Mouse (Mus musculus): Measurements from ENCODE around the gene Zc3h12c. TPM values are rescaled to one million over a fixed set of nuclear protein-coding genes. Genes with fewer than 3 reads are reported as not detected.

Zc3h12c gene
- total RNA-seq, 1 experiment from 2014 or later = 11.0 TPM

GRCm38 (mm10) chr9:52125225-52125624 is 43.1 kb downstream of the Zc3h12c start:
- no peak for ATAC-seq (replicated peaks in 1 of 2; ENCODE audit: insufficient read depth in 1 of 2, low FRiP score in 2 of 2, low TSS enrichment in 1 of 2, low read depth in 1 of 2, poor library complexity in 2 of 2, severe bottlenecking in 2 of 2)

- ATAC-seq (replicated peaks in 1 of 2; ENCODE audit: insufficient read depth in 1 of 2, low FRiP score in 2 of 2, low TSS enrichment in 1 of 2, low read depth in 1 of 2, poor library complexity in 2 of 2, severe bottlenecking in 2 of 2) = no peak
Observed at GRCm38 (mm10) chr9:52119212-52119611, 49.2 kb downstream of the Zc3h12c start.

GRCm38 (mm10) chr9:52113091-52113490 is 55.3 kb downstream of the Zc3h12c start:
- no peak for ATAC-seq (replicated peaks in 1 of 2; ENCODE audit: insufficient read depth in 1 of 2, low FRiP score in 2 of 2, low TSS enrichment in 1 of 2, low read depth in 1 of 2, poor library complexity in 2 of 2, severe bottlenecking in 2 of 2)

GRCm38 (mm10) chr9:52110738-52111137 is 57.6 kb downstream of the Zc3h12c start:
- ATAC-seq (replicated peaks in 1 of 2; ENCODE audit: insufficient read depth in 1 of 2, low FRiP score in 2 of 2, low TSS enrichment in 1 of 2, low read depth in 1 of 2, poor library complexity in 2 of 2, severe bottlenecking in 2 of 2) = no peak

- no peak for ATAC-seq (replicated peaks in 1 of 2; ENCODE audit: insufficient read depth in 1 of 2, low FRiP score in 2 of 2, low TSS enrichment in 1 of 2, low read depth in 1 of 2, poor library complexity in 2 of 2, severe bottlenecking in 2 of 2)
Observed at GRCm38 (mm10) chr9:52107161-52107560, 61.2 kb downstream of the Zc3h12c start.

- ATAC-seq (replicated peaks in 1 of 2; ENCODE audit: insufficient read depth in 1 of 2, low FRiP score in 2 of 2, low TSS enrichment in 1 of 2, low read depth in 1 of 2, poor library complexity in 2 of 2, severe bottlenecking in 2 of 2) = no peak
Observed at GRCm38 (mm10) chr9:52105423-52105822, 62.9 kb downstream of the Zc3h12c start.

GRCm38 (mm10) chr9:52104225-52104615 is 64.2 kb downstream of the Zc3h12c start:
- no peak for ATAC-seq (replicated peaks in 1 of 2; ENCODE audit: insufficient read depth in 1 of 2, low FRiP score in 2 of 2, low TSS enrichment in 1 of 2, low read depth in 1 of 2, poor library complexity in 2 of 2, severe bottlenecking in 2 of 2)

- no peak for ATAC-seq (replicated peaks in 1 of 2; ENCODE audit: insufficient read depth in 1 of 2, low FRiP score in 2 of 2, low TSS enrichment in 1 of 2, low read depth in 1 of 2, poor library complexity in 2 of 2, severe bottlenecking in 2 of 2)
Observed at GRCm38 (mm10) chr9:52103448-52104224, 64.7 kb downstream of the Zc3h12c start.

- ATAC-seq (replicated peaks in 1 of 2; ENCODE audit: insufficient read depth in 1 of 2, low FRiP score in 2 of 2, low TSS enrichment in 1 of 2, low read depth in 1 of 2, poor library complexity in 2 of 2, severe bottlenecking in 2 of 2) = no peak
Observed at GRCm38 (mm10) chr9:52102060-52102844, 66.1 kb downstream of the Zc3h12c start.

GRCm38 (mm10) chr9:52100426-52100825 is 67.9 kb downstream of the Zc3h12c start:
- no peak for ATAC-seq (replicated peaks in 1 of 2; ENCODE audit: insufficient read depth in 1 of 2, low FRiP score in 2 of 2, low TSS enrichment in 1 of 2, low read depth in 1 of 2, poor library complexity in 2 of 2, severe bottlenecking in 2 of 2)

- peak; percentile 69 to 84 for ATAC-seq (replicated peaks in 1 of 2; ENCODE audit: insufficient read depth in 1 of 2, low FRiP score in 2 of 2, low TSS enrichment in 1 of 2, low read depth in 1 of 2, poor library complexity in 2 of 2, severe bottlenecking in 2 of 2)
Observed at GRCm38 (mm10) chr9:52098600-52098999, 69.8 kb downstream of the Zc3h12c start.

GRCm38 (mm10) chr9:52097386-52097785 is 71.0 kb downstream of the Zc3h12c start:
- no peak for ATAC-seq (replicated peaks in 1 of 2; ENCODE audit: insufficient read depth in 1 of 2, low FRiP score in 2 of 2, low TSS enrichment in 1 of 2, low read depth in 1 of 2, poor library complexity in 2 of 2, severe bottlenecking in 2 of 2)

GRCm38 (mm10) chr9:52095666-52096065 is 72.7 kb downstream of the Zc3h12c start:
- ATAC-seq (replicated peaks in 1 of 2; ENCODE audit: insufficient read depth in 1 of 2, low FRiP score in 2 of 2, low TSS enrichment in 1 of 2, low read depth in 1 of 2, poor library complexity in 2 of 2, severe bottlenecking in 2 of 2) = no peak; a peak in 1 of 4 replicates

- no peak for ATAC-seq (replicated peaks in 1 of 2; ENCODE audit: insufficient read depth in 1 of 2, low FRiP score in 2 of 2, low TSS enrichment in 1 of 2, low read depth in 1 of 2, poor library complexity in 2 of 2, severe bottlenecking in 2 of 2)
Observed at GRCm38 (mm10) chr9:52094471-52094980, 73.8 kb downstream of the Zc3h12c start.

GRCm38 (mm10) chr9:52094016-52094415 is 74.4 kb downstream of the Zc3h12c start:
- ATAC-seq (replicated peaks in 1 of 2; ENCODE audit: insufficient read depth in 1 of 2, low FRiP score in 2 of 2, low TSS enrichment in 1 of 2, low read depth in 1 of 2, poor library complexity in 2 of 2, severe bottlenecking in 2 of 2) = no peak

GRCm38 (mm10) chr9:52093108-52093507 is 75.3 kb downstream of the Zc3h12c start:
- ATAC-seq (replicated peaks in 1 of 2; ENCODE audit: insufficient read depth in 1 of 2, low FRiP score in 2 of 2, low TSS enrichment in 1 of 2, low read depth in 1 of 2, poor library complexity in 2 of 2, severe bottlenecking in 2 of 2) = no peak

GRCm38 (mm10) chr9:52092311-52092710 is 76.1 kb downstream of the Zc3h12c start:
- ATAC-seq (replicated peaks in 1 of 2; ENCODE audit: insufficient read depth in 1 of 2, low FRiP score in 2 of 2, low TSS enrichment in 1 of 2, low read depth in 1 of 2, poor library complexity in 2 of 2, severe bottlenecking in 2 of 2) = no peak

GRCm38 (mm10) chr9:52091752-52092151 is 76.6 kb downstream of the Zc3h12c start:
- no peak for ATAC-seq (replicated peaks in 1 of 2; ENCODE audit: insufficient read depth in 1 of 2, low FRiP score in 2 of 2, low TSS enrichment in 1 of 2, low read depth in 1 of 2, poor library complexity in 2 of 2, severe bottlenecking in 2 of 2)

All from hematopoietic stem cell, adult 5-6 weeks (primary cell).